Mouse (Mus musculus) thymus, postnatal 10 days (tissue): Measurements from ENCODE around the gene Diaph2.
"Not testable (repeated sequence)": the region's sequence is repeated elsewhere in the genome, so short reads cannot be mapped to it uniquely, and the experiment has no call there.

Source experiments
- DNase-seq, 2 experiments: peaks; one replicate each; pipeline ENCODE4 v3.0.0; 2021; ENCODE audit warnings: low spot score in 2 of 2

Gene Diaph2

DNA sequence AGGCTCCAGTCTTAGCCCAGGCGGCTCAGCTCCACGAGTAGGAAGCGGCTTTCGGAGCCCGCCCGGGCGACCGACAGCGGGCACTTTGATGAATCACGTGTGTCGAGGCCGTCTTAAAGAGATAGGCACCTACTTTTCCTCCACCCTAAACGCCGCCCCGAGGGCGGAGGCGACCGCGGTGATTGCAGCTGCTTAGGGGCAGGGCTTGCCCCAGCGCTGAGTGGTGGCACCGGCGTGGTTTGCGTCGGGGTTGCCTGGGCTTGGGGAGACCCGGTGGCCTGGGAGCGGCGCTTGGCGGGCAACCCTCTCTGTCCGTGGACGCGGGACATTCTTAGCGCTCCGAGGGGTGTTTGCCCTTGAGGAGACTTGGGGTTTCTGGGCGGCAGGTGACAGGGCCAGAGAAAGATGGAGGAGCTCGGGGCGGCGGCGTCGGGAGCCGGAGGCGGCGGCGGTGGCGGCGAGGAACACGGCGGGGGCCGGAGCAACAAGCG is at the start of gene Diaph2:
Gene Diaph2 (plus strand): TSS at position 172 of the 491 bp plus-strand sequence.
- peak; percentile 71 to 75 for DNase-seq

DNA sequence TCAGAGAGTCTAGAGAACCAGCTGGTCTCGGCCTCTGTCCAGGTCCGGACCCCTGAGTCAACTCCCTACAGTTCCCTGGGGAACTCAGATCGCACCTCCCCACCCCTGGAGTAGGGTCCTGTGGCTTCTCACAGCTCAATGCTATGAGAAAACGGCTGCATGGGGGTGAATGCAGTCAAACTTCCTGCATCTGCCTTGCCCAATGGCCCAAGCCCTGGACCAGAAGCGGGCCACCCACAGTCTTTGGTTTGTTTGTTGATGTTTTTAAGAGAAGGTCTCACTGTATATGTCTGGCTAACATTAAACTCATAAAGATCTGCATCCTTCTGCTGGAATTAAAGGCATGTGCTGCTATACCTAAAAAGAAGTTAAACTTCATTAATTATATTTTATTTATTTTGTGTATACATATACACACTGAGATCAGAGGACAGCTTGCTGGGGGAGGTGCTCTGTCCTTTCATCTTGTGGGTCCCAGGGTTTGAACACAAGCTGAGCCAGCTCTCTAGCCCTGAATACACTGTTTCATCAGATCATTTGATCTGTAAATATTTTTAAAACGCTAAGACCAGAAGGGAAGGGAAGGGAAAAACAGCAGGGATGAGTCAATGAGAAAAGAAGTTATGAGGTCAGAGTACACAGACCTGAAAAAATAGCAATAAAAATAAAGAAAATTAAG is 47.8 kb upstream of the Diaph2 start:
- DNase-seq = no peak

DNA sequence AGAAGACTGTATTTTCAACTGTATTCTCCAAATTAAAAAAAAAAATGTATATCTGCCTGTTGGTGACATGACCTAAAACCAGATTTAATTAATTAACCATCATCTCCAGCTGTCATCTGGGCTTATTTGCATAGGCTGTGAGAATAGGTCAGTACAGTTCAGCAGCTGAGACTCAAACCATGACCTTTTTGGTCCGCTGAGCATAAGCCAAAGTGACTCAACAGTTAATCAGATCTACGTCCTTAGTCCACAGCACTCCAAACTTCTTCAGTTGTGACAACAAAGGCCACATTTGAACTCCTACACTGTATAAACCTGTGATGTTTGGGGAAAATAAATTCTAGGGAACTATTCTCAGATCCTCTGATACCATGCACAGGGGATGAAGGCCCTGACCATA is 39.9 kb upstream of the Diaph2 start:
- no peak for DNase-seq

DNA sequence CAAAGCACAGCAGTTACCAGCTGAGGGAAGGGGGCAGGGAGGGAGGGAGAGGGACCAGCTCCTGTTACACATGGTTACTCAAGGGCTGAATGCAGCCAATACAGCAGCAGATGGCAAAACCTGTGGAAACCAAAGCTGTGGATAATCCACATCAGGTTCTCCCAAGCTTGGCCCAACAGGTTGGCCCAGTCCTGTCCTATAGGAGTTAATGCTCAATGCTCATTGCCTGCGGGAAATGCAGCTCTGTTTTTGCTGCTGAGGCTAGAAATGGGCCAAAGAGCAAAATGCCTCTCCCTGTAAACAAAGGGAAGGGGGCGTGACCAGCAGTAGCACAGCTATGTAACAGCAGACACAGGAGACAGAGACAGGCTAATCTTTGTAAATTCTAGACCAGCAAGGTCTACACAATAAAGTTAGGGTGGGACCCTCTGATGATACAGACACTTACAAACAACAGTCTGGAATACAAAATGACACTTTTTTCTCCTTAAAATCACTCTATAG is 20.8 kb upstream of the Diaph2 start:
- DNase-seq = no peak

DNA sequence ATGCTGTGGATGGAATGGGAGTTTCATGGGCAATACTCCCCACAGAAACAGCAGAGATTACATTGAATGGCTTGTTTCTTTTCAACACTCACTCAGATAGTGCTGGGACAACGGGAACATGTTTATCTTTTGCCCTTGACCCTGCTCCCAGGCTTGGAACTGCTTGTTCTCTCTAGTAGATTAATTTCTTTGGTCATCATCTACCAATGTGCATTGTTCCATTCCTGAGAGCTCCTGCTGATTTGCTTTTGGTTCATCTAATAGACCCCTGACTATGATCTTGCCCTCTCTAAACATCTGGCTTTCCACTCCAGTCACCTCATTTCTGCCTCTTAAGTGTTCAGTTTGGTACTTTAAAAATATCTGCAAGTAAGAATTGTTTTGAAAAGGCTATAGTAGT is 13.0 kb upstream of the Diaph2 start:
- no peak for DNase-seq

DNA sequence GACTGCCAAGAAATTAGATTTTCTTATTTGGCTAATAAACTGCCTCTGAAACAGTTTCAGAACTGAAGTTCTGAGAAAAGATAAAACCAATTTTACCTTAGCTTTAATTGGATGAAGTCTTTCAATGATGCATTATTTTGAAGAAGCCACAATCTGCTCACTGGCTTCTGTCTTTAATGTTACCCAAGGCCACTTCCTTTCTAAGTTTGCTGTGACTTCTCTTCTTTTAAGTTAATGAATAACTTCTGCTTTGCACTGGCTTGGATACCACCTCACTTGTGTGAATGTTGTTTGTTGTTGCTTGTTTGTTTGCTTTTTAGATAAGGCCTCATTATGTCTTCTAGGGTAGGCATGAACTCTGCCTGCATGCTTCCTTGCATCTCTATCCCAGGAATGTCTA is 10.3 kb upstream of the Diaph2 start:
- no peak for DNase-seq

DNA sequence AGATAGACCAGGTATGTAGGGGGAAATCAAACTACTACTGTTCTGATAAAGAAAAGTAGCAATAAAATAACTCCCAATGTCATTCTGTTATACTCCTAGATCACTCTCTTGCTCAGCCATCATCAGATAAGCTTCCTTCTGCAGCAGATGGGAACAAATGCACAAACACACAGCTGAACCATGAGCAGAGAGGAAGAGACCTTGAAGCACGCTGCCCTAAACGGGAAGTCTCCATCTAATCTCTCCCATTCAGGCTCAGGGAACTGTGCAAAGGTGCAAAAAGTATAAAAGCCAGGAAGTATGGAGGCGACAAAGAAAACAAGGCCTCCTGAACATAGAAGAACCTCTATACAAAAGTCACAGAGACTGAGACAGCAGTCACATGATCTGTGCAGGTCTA is 6.6 kb upstream of the Diaph2 start:
- no peak for DNase-seq

DNA sequence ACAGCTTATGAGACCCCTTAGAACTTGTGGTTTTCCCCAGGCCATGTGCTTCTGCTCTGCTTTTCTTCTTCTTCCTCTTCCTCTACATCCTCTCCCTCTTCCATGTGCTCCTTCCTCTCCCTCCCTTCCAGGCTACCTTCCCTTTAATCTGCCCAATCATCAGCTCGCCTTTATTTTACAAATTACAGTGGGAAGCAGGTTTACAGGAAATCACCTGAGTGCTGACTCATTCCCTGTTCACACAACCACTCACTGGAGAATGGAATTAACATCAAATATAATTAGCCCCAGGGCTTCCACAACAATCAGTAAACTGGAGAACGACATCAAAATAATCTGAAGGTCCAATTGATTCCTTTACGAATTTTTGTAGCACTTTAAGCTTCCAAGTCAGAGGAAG is 3.6 kb upstream of the Diaph2 start:
- DNase-seq = no peak

DNA sequence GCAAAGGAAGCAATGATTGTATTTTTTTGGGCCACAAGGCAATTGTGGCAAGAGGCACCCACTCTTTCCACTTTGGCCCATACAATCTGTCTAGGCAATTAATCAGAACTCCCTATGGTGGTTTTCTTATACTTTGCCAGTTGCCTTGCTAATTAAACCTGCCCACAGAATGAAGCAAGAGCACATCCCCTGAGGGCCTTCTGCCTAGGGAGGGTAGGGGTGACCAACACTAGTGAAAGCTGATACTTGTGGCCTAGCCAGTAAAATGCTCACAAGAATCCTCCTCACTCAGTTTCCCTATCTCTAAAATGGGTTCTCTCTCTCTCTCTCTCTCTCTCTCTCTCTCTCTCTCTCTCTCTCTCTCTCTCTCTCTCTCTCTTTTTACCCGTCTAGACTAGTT is 440 bp upstream of the Diaph2 start:
- no peak for DNase-seq

DNA sequence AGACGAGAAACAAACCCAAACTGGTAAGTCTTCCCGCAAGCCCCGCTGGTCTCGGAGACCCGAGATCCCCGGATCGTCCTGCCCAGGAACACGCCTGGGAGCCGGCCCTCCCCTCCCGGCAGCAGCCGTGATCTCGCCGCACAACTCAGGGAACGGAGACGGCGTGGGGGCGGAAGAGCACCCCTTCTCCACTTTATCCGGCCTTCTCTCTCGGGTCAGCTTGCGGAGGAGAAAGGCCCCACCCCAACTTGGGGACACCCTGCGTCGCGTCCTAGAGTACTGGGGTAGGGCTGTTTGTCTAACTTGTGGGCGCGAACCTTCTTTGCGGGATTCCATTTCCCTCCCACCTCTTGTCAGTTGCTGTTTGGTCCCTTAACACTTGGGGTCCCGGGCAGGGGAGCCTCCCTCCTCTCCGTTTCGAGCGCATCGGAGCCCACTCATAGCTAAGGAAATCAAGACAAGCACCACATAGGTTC is 590 bp downstream of the Diaph2 start:
- DNase-seq = no peak

DNA sequence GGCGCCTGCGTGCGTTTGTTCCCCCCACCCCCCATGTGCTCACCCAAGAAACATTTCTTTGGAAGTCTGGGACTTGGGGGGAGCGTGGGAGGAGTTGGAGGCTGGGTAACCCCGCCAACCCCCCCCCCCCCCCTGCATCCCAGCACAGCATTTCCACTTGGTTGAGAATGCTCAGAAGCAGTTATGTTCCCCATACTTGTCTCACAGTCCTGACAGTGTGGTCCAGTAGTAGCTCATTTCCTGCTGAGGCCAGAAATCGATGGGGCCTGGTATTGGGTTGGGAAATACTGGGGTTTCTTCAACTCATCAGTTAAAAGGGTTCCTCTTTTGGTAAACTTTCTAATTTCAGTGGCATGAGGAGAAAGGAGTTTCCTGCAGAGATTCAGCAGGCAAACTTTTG is 1.1 kb downstream of the Diaph2 start:
- DNase-seq = no peak

DNA sequence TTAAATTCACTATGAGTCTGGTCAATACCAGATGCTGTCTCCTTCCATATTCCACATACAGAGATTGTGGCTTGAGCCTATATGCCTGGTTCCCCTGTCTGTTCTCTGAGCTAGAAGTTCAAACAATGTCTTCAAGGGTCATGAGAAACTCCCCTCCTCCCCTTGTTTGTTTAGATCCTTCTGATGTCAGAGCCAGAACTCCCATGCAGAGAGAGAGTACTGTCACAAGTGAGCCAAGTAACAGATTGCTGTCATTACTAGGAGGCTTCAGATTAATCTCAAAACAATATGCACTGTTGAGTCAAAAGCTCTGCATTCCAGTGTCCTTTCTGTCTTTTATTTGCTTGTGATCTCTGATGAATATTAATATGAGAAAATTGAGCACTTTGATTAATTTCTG is 7.1 kb downstream of the Diaph2 start:
- DNase-seq = no peak

DNA sequence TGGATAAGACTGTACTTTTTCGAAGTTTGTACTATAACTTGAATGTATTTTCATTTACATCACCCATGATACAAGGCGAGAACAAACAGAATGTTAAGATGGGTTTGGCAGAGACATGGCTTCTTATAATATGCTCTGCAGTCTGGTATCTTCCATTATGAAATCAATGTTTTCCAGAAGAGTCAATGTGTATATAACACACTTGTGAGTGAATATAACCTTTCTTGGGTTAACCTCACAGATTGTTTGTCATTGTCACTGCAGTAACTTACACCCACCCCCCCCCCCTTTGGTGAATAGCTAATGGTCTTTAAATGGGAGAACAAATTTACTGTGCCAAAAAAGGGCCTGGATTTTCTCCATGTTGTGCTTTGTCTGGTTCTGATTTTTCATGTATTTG is 13.1 kb downstream of the Diaph2 start:
- DNase-seq = no peak

DNA sequence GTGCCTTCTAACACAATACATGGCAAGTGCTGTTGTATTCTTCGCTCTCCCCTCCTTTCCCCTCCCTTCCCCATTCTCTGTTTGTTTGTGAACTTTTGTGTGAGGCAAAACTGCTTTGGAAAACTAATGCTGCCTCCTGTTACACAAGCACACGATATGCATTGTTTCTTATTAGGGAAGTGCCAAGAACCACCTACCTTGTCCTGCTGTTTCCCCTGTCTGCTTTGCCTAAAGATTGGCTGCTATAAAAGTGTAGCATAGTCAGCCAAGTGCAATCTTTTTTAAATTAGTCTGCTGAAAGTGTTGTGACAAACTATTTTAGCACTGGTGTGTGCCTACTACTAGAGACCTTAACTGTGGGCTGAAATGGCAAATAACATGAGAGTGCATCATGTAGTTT is 15.8 kb downstream of the Diaph2 start:
- no peak for DNase-seq

DNA sequence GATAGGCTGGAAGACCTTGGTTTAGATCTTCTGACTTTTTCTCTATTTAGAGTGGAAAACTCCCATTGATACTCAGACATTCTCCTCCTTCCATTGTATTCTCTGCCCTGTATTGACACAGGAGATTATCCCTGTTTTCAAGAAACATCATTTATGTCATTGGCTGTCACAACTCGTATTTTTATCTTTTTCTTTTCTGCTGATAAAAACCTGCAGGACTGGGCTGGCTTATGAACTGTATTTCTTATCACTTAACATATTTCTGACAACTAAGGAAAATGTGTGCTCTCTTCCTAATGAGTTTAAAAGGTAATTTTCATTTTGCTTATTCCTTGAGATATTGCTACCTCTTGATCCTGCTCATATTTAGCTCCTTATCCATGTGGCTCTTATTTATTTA is 17.3 kb downstream of the Diaph2 start:
- no peak for DNase-seq

DNA sequence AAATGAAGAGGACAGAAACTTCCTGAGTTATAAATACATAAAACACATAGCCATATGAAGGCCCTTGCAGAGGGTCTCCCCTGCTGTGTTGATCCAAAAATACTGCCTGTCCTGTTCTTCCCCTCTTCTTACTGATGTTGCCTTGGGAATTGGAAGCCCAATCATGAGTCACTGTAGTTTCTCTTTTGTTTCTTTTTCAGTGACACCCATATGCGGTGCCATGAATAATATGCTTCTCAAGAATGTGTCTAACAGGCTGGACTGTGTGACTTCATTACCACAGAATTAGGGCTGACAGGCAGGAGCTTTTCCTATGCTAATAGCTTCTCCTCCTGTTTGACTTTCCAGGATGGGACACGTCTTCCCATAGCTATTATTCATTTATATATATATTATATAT is 21.1 kb downstream of the Diaph2 start:
- no peak for DNase-seq

DNA sequence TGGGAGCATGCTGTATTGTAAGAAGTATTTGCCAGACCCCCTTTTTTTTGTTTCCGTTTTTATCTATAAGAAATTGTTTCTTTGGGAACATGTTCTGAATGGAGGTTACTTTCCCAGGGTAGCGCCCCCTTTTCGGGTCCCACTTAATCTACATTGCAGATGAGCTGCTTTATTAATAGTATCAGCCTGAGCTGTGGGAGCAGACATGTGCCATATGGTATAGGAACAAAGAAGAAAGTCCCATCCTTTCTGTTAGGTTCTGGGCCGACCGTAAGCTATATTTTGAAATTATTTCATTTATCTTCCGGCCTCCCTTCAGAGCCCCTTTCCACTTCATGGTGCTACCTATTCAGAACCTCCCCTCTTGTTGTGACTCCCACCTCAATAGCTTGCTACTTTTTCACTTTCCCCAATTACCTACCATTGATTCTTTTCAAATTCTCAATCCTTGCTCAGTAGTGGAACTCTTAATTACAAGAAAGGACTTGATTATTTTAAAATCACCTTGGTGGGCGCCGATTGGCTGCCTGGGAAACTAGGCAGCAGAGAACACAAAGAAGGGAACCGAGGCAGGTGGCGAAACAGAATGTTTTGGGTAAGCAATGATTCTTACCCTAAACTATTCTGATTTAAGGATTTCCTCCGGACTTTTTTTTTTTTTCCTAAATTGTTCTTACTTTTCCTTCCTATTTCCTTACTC is 24.2 kb downstream of the Diaph2 start:
- DNase-seq = no peak

DNA sequence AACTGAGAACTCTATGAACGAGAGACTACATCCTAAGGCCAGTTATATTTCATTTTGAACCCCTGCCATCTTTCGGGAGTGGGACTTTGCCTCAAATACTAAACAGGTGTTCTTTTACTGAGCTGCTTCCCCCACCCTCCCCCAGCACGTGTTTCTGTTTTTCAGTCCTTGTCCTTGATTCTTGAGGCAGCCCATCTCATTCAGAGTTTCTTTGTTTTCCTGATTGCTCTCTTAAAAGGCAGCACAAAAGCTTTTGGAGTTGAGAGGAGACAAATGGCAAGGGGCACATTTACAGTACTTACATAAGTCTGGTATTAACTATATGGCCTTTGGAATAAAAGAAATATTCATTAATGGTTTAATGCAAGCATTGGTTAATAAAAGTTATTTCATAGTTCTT is 24.9 kb downstream of the Diaph2 start:
- no peak for DNase-seq

DNA sequence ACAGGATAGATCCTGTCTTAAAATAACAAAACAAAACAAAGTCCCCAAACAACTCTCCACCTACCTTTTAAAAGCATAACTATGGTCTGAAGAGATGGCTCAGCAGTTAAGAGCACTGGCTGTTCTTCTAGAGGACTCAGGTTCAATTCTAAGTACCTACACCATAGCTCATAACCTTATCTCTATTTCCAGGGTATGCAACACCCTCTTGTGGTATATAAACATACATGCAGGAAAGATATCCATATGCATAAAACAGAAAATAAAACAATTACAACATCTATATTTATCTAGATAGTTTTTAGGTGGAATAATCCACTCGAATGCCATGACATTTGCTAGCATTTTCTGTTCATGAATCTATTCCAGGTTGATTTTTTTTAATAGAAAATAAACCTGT is 27.2 kb downstream of the Diaph2 start:
- DNase-seq = no peak

DNA sequence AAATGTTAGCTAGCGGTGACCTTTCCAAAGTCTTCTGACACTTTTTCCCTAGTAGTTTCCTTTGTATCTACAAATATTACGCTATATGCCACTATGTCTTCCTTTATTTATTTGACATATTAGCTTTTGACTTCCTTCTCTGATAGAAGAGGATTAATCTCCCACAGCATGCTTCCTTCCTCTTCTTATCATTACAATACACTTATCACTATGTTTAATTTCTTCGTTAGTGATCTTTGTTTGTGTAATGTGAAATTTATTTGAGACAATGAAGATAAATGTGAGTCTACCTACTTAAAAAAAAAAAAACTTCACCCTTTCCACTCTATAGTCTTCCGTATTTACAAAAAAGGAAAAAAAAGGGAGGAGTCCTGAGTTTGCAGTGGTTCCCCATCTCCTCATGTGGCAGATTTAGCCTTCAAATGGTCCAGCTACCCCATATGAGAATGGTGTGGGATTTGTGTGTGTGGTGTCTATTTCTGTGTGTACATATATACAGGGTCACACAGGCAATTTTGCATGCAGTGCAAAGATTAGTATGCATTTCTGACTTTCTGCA is 27.9 kb downstream of the Diaph2 start:
- DNase-seq = no peak

DNA sequence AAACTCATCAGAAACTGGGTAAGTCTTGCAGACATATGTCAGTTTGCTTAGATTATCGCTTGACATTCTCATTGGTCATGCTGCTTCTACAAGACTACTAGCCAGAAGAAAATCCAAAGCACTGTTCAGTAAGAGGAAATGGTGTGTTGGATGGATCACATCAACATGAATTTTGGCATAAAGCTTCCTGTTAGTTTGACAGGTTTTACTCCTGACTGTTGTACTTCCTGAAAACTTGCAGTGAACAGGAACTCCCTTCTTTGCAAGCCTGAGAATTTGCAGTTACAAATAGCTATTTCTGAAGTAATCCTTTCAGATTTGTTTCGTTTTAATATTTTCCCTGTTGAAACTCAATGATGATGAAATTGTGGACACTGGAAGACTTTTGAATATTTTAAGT is 32.3 kb downstream of the Diaph2 start:
- no peak for DNase-seq

DNA sequence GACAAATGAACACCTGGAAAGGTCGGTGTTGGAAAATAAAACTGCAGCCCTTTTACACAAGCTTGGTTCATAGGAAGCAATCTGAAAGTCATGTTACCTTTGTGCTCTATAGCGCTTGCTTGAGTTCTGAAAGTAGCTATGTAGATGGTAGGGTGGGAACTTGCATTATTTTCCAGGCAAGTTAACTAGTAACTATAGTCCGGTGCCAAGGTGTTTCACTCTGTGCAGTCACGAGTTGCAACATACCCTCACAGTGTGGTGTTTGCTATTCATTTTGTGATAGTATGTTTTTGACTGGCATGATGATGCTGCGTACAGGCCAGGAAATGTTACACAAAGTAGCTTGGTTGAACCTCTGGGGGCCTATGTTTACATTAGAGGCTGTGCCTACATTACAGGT is 34.5 kb downstream of the Diaph2 start:
- DNase-seq = no peak

DNA sequence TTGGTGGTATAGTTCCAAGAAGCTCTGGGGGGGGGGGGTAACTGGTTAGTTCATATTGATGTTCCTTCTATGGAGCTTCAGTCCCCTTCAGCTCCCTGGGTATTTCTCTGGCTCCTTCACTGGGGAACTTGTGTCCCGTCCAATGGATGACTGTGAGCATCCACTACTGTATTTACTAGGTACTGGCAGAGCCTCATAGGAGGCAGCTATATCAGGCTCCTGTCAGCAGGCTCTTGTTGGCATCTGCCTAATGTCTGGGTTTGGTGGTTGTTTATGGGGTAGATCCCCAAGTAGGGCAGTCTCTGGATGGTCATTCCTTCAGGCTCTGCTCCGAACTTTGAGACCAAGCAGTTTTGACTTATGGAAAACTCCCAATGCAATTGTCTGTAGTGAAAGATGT is 50.4 kb downstream of the Diaph2 start:
- not testable (repeated sequence) for DNase-seq
